Mouse (Mus musculus) small intestine, adult 2 months (tissue): ENCODE results near the gene Acer1. TPM values are rescaled to one million over a fixed set of nuclear protein-coding genes. Genes with fewer than 3 reads are reported as not detected.

Experiments used
- H3K27ac ChIP-seq: fragments of 200-500 bp; 2 replicates; pipeline ENCODE4 v1.5.1; 2012; ENCODE audit warnings: low read depth, low read length, control low read depth, inconsistent platforms; ENCODE audit not compliant: insufficient read depth
- H3K27me3 ChIP-seq: fragments of 200-500 bp; 2 replicates; pipeline ENCODE4 v1.6.1; 2012; ENCODE audit warnings: mild to moderate bottlenecking, moderate library complexity, low read length, inconsistent platforms; ENCODE audit not compliant: control insufficient read depth, insufficient read depth
- H3K36me3 ChIP-seq: fragments of 200-500 bp; 2 replicates; pipeline ENCODE4 v1.6.1; 2012; ENCODE audit warnings: mild to moderate bottlenecking, low read length, control low read depth, inconsistent platforms; ENCODE audit not compliant: control insufficient read depth, insufficient read depth
- H3K4me1 ChIP-seq: fragments of 200-500 bp; 2 replicates; pipeline ENCODE4 v1.6.1; 2012; ENCODE audit warnings: low read length, inconsistent platforms, mixed read lengths; ENCODE audit not compliant: control insufficient read depth, insufficient read depth, insufficient read length
- H3K4me3 ChIP-seq: fragments of 200-500 bp; 2 replicates; pipeline ENCODE4 v1.5.1; 2012; ENCODE audit warnings: low read depth, mild to moderate bottlenecking, control low read depth, inconsistent platforms, low read length, moderate library complexity
- CTCF ChIP-seq: fragments of 200-500 bp; IDR thresholded peaks from 2 replicates; pipeline ENCODE4 v1.5.1; 2012; ENCODE audit warnings: low read depth, mild to moderate bottlenecking, control low read depth, inconsistent platforms, low read length, moderate library complexity, mixed read lengths; ENCODE audit not compliant: insufficient replicate concordance, insufficient read length; ENCODE audit errors: extremely low read depth
- POLR2A ChIP-seq: fragments of 200-500 bp; IDR thresholded peaks from 2 replicates; pipeline ENCODE4 v1.6.1; 2012; ENCODE audit warnings: low read depth, mild to moderate bottlenecking, control low read depth, inconsistent platforms, low read length, moderate library complexity
- WGBS: fragments of 180-500 bp; shearing (Covaris S2); methylation state at CpG from one replicate; pipeline ENCODE4 v1.1.7; 2018; 5-methylcytosine and 5-hydroxymethylcytosine counted together
- polyA plus RNA-seq: library from polyadenylated mRNA; depleted of rRNA; stranded (reverse); fragments of >200 nt; gene quantifications from 2 replicates; pipeline ENCODE4 v1.2.3, GENCODE M21; 2012

Gene Acer1
- polyA plus RNA-seq, 1 experiment: 28.9 TPM

DNA sequence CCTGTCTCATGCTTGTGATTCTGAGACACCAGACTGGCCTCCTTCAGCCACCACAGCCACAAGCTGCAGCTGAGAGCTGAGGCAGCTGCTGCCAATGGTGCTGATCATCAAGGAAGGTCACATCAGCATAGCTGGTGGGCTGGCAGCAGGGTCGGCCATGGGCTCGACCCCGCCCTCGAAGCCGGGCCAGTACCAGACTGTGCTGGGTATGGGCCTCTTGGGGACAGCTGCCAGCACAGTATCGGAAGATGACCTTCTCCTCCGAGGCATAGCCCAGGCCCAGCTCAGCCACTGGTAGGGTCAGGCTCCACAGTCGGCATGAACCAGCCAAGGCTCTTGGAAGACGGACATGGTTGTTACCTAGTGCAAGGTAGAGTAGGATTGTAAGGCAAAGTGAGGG is 17.5 kb upstream of the Acer1 start:
- H3K27ac ChIP-seq: no peak overlapping the region
- H3K27me3 ChIP-seq: no peaks in the 10 kb centered on the region
- TF ChIP-seq POLR2A: no peak
- TF ChIP-seq CTCF: no peak
- peaks cover 3% of the 10 kb centered on the region; the same call in 1 of the 2 replicates for H3K4me1 ChIP-seq
- no peak overlapping the region for H3K4me3 ChIP-seq
- 93% methylated on average over 9 of the region's 9 CpGs for WGBS
- peaks cover 35% of the 10 kb centered on the region for H3K36me3 ChIP-seq

DNA sequence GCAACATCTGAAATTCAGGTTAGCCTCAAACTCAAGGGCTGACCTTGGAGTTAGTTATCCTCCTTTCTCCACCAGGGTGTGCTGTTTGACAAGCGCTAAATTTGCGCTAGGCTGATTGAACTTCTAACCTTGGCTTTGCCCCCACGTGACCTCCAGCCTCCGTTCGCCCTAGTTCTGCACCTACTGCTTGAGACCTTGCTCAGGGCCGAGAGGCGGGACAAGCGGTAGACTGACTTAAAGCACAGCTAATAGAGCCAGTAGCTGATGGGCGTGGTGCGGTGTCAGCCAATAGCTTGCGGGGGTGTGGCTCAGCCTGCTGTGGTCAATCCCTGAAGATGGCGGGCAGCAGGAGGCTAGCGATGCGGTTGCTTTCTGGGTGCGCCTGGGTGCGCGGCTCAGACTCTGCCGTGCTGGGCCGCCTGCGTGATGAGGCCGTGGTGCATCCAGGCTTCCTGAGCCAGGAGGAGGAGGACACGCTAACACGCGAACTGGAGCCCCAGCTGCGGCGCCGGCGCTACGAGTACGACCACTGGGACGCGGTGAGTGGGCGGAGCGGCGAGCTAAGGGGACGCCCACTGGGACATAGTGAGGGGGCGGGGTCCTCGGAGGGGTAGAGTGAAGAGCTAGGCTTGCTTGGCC is 15.2 kb upstream of the Acer1 start, which contains the start of gene Alkbh7:
TSS of gene Alkbh7 (plus strand) at position 311 of the 639 bp plus-strand sequence.
- WGBS: under 1% methylated on average over 38 of the region's 38 CpGs
- H3K27me3 ChIP-seq: no peaks in the 10 kb centered on the region
- H3K27ac ChIP-seq: peak within 1 kb of the TSS; percentile 48; the same call in 1 of the 2 replicates
- H3K36me3 ChIP-seq: peaks cover 28% of the 10 kb centered on the region
- H3K4me1 ChIP-seq: peaks cover 3% of the 10 kb centered on the region; the same call in 1 of the 2 replicates
- H3K4me3 ChIP-seq: peak within 1 kb of the TSS; percentile 79
- peak; percentile 65; the same call in 1 of the 2 replicates for TF ChIP-seq CTCF
- no peak for TF ChIP-seq POLR2A

DNA sequence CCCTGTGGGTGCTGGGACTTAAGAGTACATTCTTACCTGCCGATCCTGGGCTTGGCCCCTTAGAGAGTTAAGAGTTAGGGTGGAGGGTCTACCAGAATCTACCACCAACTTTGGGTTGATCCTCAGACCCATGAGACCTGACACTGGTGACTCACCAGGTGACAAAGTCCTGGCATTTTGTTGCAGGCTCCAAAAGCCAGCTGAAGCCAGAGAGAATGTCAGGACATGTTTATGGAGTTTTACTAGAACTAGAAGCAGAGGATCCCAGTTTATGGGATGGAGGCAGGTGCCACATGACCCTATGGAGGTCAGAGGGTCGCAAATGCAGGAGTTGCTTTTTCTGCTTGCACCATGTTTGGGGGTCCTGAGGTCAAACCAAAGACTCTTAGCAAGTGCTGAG is 14.6 kb upstream of the Acer1 start:
- 58% methylated on average over 2 of the region's 2 CpGs for WGBS
- H3K27ac ChIP-seq: no peak overlapping the region
- TF ChIP-seq CTCF: no peak
- TF ChIP-seq POLR2A: no peak
- no peaks in the 10 kb centered on the region for H3K27me3 ChIP-seq
- H3K4me3 ChIP-seq: no peak overlapping the region
- peaks cover 3% of the 10 kb centered on the region; the same call in 1 of the 2 replicates for H3K4me1 ChIP-seq
- H3K36me3 ChIP-seq: peaks cover 28% of the 10 kb centered on the region

DNA sequence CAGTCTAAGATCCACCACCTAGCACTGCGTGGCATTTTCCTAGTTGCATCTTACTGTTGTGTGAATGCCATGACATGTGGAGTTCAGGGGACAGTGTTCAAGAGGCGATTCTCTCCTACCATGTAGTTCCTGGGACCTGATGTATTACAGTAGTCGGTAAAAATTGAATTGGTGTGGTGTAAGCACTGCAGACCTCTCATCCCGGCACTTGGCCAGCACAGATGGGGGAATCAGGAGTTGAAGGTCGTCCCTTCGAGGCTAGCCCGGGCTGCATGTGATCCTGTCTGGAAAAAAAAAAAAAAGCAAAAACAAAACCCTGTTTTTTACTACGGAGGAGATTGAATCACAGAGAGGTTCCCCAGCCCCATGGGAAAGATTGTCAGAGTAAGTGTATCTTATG is 13.1 kb upstream of the Acer1 start:
- H3K4me1 ChIP-seq: peaks cover 6% of the 10 kb centered on the region; the same call in 1 of the 2 replicates
- no peak overlapping the region for H3K27ac ChIP-seq
- H3K27me3 ChIP-seq: no peaks in the 10 kb centered on the region
- H3K36me3 ChIP-seq: peaks cover 28% of the 10 kb centered on the region
- TF ChIP-seq POLR2A (no peak), CTCF (no peak)
- no peak overlapping the region for H3K4me3 ChIP-seq
- WGBS: 85% methylated on average over 8 of the region's 8 CpGs

DNA sequence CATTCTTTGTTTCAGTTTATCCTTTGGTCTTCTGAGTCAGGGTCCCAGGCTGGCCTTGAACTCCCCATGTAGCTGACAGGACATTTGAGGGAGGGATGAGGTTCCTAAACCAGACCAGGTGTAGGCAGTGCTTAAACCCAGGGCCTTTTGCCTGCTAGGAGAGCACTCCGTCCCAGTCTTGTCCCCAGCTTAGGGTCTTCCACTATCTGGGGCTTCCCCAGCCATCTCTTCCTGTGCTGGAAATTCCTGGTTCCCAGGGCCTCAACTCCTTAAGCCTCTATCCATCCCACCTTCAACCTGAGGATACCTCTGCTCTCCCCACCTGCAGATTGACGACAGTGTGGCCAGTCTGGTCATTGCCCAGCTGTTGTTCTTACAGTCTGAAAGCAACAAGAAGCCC is 9.0 kb upstream of the Acer1 start:
- no peak for TF ChIP-seq CTCF
- no peak for TF ChIP-seq POLR2A
- 55% methylated on average over 2 of the region's 2 CpGs for WGBS
- H3K36me3 ChIP-seq: peaks cover 21% of the 10 kb centered on the region

DNA sequence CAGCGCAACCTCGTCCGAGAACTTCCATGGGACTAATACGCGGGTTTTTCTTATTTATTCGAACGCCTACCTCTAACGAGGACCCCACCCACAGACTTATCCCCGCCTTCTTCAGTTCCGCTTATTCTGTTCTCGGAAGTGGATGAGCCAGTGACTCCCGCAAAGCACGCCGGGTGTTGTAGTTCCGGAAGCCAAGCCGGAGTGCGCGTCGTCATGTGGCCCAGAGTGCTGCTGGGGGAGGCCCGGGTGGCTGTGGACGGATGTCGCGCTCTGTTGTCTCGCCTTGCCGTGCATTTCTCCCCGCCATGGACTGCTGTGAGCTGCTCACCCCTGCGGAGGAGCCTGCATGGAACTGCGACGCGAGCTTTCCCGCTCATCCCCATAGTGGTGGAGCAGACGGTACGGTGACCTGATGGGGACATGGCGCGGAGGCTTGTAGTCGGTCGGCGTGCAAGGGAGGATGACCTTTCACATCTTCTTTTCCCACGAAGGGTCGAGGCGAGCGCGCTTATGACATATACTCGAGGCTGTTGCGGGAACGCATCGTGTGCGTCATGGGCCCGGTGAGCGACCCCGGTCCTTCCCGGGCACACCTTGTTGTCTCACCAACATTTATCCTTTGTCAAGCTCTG is 8.3 kb upstream of the Acer1 start, which contains the start of gene Clpp:
TSS of gene Clpp (plus strand) at position 191 of the 632 bp plus-strand sequence.
- H3K4me1 ChIP-seq: peaks cover 4% of the 10 kb centered on the region; the same call in 1 of the 2 replicates
- WGBS: under 1% methylated on average over 52 of the region's 52 CpGs
- TF ChIP-seq CTCF (no peak), POLR2A (peak; percentile 76)
- peaks cover 17% of the 10 kb centered on the region for H3K36me3 ChIP-seq
- H3K27ac ChIP-seq: peak within 1 kb of the TSS; percentile 60
- no peaks in the 10 kb centered on the region for H3K27me3 ChIP-seq
- peak within 1 kb of the TSS; percentile 91 for H3K4me3 ChIP-seq

More for the DNA sequence above, 9.0 kb upstream of the Acer1 start:
- no peak overlapping the region for H3K27ac ChIP-seq
- H3K27me3 ChIP-seq: no peaks in the 10 kb centered on the region
- peaks cover 3% of the 10 kb centered on the region; the same call in 1 of the 2 replicates for H3K4me1 ChIP-seq
- H3K4me3 ChIP-seq: 0 out of 2 replicates have a peak overlapping the region, but pooled peaks have one; percentile 3

DNA sequence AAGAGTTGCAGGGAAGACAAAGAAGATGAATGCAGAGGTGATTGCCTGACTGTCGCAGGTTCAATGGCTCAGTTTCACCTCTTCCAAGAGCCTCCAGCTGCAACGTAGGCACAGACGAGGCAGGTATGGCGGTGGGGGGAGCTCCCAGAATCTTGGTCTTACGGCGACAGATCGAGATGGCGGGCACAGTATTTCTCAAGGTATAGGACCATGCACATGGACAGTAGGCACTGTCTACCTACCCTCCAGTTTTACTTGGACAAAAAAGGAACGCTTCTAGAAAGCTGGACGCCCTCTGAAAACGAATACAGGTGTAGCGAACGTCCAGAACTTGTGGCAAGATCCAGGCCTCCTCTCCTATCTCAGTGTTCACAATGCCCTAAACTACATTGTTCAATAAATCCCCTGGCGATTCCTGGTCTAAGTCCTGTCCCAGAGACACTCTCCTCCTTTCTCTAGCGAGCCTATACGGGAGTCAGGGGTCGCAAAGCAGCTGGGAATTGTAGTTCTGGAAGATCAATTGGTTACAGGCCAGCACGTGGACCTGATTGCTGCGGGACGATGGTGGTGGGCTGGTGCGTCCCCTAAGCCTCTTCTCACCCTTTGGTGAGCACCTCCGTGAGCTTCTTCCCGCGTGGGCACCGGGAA is 7.7 kb upstream of the Acer1 start:
- peak overlapping the region; percentile 60 for H3K27ac ChIP-seq
- no peaks in the 10 kb centered on the region for H3K27me3 ChIP-seq
- H3K4me3 ChIP-seq: peak overlapping the region; percentile 91
- no peak for TF ChIP-seq CTCF
- TF ChIP-seq POLR2A: no peak
- peaks cover 10% of the 10 kb centered on the region; the same call in 1 of the 2 replicates for H3K4me1 ChIP-seq
- 2% methylated on average over 25 of the region's 25 CpGs for WGBS
- peaks cover 13% of the 10 kb centered on the region for H3K36me3 ChIP-seq
